Mouse (Mus musculus): Measurements from ENCODE around the gene Rufy1. TPM values are rescaled to one million over a fixed set of nuclear protein-coding genes. Genes with fewer than 3 reads are reported as not detected.

The Rufy1 gene
- polyA plus RNA-seq, 1 experiment from 2014 or later: 21.6 TPM

- WGBS: 62% methylated on average over 8 of the region's 8 CpGs
- DNase-seq (ENCODE audit: low spot score): no peak
- no peak overlapping the region for H3K27ac ChIP-seq (ENCODE audit: low read depth)
- no peak for ATAC-seq (replicated peaks; ENCODE audit: low FRiP score, low TSS enrichment, low read depth)
- no peaks in the 10 kb centered on the region for H3K4me1 ChIP-seq (replicated peaks; ENCODE audit: control insufficient read depth, insufficient read depth, low read length)
- no peak overlapping the region for H3K4me2 ChIP-seq (ENCODE audit: low read length)
- no peaks in the 10 kb centered on the region for H3K36me3 ChIP-seq (ENCODE audit: control insufficient read depth, insufficient read depth, low read length)
- no peaks in the 10 kb centered on the region for H3K9me3 ChIP-seq (ENCODE audit: control insufficient read depth, low read length)
- H3K4me3 ChIP-seq (ENCODE audit: low read depth, low read length): no peak overlapping the region
- H3K27me3 ChIP-seq (replicated peaks; ENCODE audit: control insufficient read depth, insufficient read depth, low read length): no peaks in the 10 kb centered on the region
- H3K9ac ChIP-seq (ENCODE audit: low read length): no peak overlapping the region
Measured at GRCm38 (mm10) chr11:50439857-50440256, 8.9 kb upstream of the Rufy1 start.

- Histone ChIP-seq H3K9me3 (ENCODE audit: control insufficient read depth, low read length) (no peaks in the 10 kb centered on the region), H3K27me3 (replicated peaks; ENCODE audit: control insufficient read depth, insufficient read depth, low read length) (no peaks in the 10 kb centered on the region), H3K4me1 (replicated peaks; ENCODE audit: control insufficient read depth, insufficient read depth, low read length) (peaks cover 10% of the 10 kb centered on the region; the same call in 1 of the 2 replicates), H3K36me3 (ENCODE audit: control insufficient read depth, insufficient read depth, low read length) (no peaks in the 10 kb centered on the region), H3K9ac (ENCODE audit: low read length) (no peak overlapping the region), H3K4me3 (ENCODE audit: low read depth, low read length) (no peak overlapping the region), H3K4me2 (ENCODE audit: low read length) (no peak overlapping the region), H3K27ac (ENCODE audit: low read depth) (no peak overlapping the region)
- DNase-seq (ENCODE audit: low spot score) (no peak), ATAC-seq (replicated peaks; ENCODE audit: low FRiP score, low TSS enrichment, low read depth) (no peak)
- 89% methylated on average over 5 of the region's 5 CpGs for WGBS
Measured at GRCm38 (mm10) chr11:50432896-50433295, 2.0 kb upstream of the Rufy1 start.

GRCm38 (mm10) chr11:50432069-50432440 is 1.1 kb upstream of the Rufy1 start:
- no peak for ATAC-seq (replicated peaks; ENCODE audit: low FRiP score, low TSS enrichment, low read depth)

GRCm38 (mm10) chr11:50431134-50432068 is 476 bp upstream of the Rufy1 start:
- no peaks in the 10 kb centered on the region for H3K9me3 ChIP-seq (ENCODE audit: control insufficient read depth, low read length)
- no peaks in the 10 kb centered on the region for H3K36me3 ChIP-seq (ENCODE audit: control insufficient read depth, insufficient read depth, low read length)
- peak overlapping the region; percentile 80 for H3K4me3 ChIP-seq (ENCODE audit: low read depth, low read length)
- peaks cover 10% of the 10 kb centered on the region; the same call in 1 of the 2 replicates for H3K4me1 ChIP-seq (replicated peaks; ENCODE audit: control insufficient read depth, insufficient read depth, low read length)
- ATAC-seq (replicated peaks; ENCODE audit: low FRiP score, low TSS enrichment, low read depth): peak; percentile 28; the same call in 1 of the 2 replicates
- peak; percentile 69 for DNase-seq (ENCODE audit: low spot score)
- H3K27ac ChIP-seq (ENCODE audit: low read depth): peak overlapping the region; percentile 90
- WGBS: 33% methylated on average over 32 of the region's 32 CpGs
- H3K9ac ChIP-seq (ENCODE audit: low read length): peak overlapping the region; percentile 83
- peak overlapping the region; percentile 62 for H3K4me2 ChIP-seq (ENCODE audit: low read length)
- no peaks in the 10 kb centered on the region for H3K27me3 ChIP-seq (replicated peaks; ENCODE audit: control insufficient read depth, insufficient read depth, low read length)

More at GRCm38 (mm10) chr11:50432069-50432440, 1.1 kb upstream of the Rufy1 start:
- H3K4me2 ChIP-seq (ENCODE audit: low read length): no peak overlapping the region
- no peak for DNase-seq (ENCODE audit: low spot score)
- H3K27me3 ChIP-seq (replicated peaks; ENCODE audit: control insufficient read depth, insufficient read depth, low read length): no peaks in the 10 kb centered on the region
- no peaks in the 10 kb centered on the region for H3K36me3 ChIP-seq (ENCODE audit: control insufficient read depth, insufficient read depth, low read length)
- no peak overlapping the region for H3K4me3 ChIP-seq (ENCODE audit: low read depth, low read length)
- no peak overlapping the region for H3K27ac ChIP-seq (ENCODE audit: low read depth)
- H3K9me3 ChIP-seq (ENCODE audit: control insufficient read depth, low read length): no peaks in the 10 kb centered on the region
- peaks cover 10% of the 10 kb centered on the region; the same call in 1 of the 2 replicates for H3K4me1 ChIP-seq (replicated peaks; ENCODE audit: control insufficient read depth, insufficient read depth, low read length)
- no peak overlapping the region for H3K9ac ChIP-seq (ENCODE audit: low read length)
- 88% methylated on average over 3 of the region's 3 CpGs for WGBS

GRCm38 (mm10) chr11:50426056-50426455 is 4.9 kb downstream of the Rufy1 start:
- H3K27ac ChIP-seq (ENCODE audit: low read depth): no peak overlapping the region
- ATAC-seq (replicated peaks; ENCODE audit: low FRiP score, low TSS enrichment, low read depth) (no peak), DNase-seq (ENCODE audit: low spot score) (no peak)
- 93% methylated on average over 4 of the region's 4 CpGs for WGBS
- no peak overlapping the region for H3K4me3 ChIP-seq (ENCODE audit: low read depth, low read length)
- peaks cover 6% of the 10 kb centered on the region; the same call in 1 of the 2 replicates for H3K4me1 ChIP-seq (replicated peaks; ENCODE audit: control insufficient read depth, insufficient read depth, low read length)
- no peak overlapping the region for H3K4me2 ChIP-seq (ENCODE audit: low read length)
- no peaks in the 10 kb centered on the region for H3K27me3 ChIP-seq (replicated peaks; ENCODE audit: control insufficient read depth, insufficient read depth, low read length)
- no peak overlapping the region for H3K9ac ChIP-seq (ENCODE audit: low read length)
- H3K36me3 ChIP-seq (ENCODE audit: control insufficient read depth, insufficient read depth, low read length): no peaks in the 10 kb centered on the region
- no peaks in the 10 kb centered on the region; the same call in 1 of the 2 replicates for H3K9me3 ChIP-seq (ENCODE audit: control insufficient read depth, low read length)

GRCm38 (mm10) chr11:50421934-50422780 is 8.8 kb downstream of the Rufy1 start:
- WGBS: 23% methylated on average over 22 of the region's 22 CpGs
- Histone ChIP-seq H3K27me3 (replicated peaks; ENCODE audit: control insufficient read depth, insufficient read depth, low read length) (no peaks in the 10 kb centered on the region), H3K4me3 (ENCODE audit: low read depth, low read length) (peak overlapping the region; percentile 39), H3K9me3 (ENCODE audit: control insufficient read depth, low read length) (no peaks in the 10 kb centered on the region; the same call in 1 of the 2 replicates), H3K4me1 (replicated peaks; ENCODE audit: control insufficient read depth, insufficient read depth, low read length) (no peaks in the 10 kb centered on the region), H3K27ac (ENCODE audit: low read depth) (peak overlapping the region; percentile 39; the same call in 1 of the 2 replicates), H3K4me2 (ENCODE audit: low read length) (peak overlapping the region; percentile 67), H3K9ac (ENCODE audit: low read length) (peak overlapping the region; percentile 36; the same call in 1 of the 2 replicates), H3K36me3 (ENCODE audit: control insufficient read depth, insufficient read depth, low read length) (0 out of 2 replicates have a peak, but pooled peaks cover 16% of the 10 kb centered on the region)
- ATAC-seq (replicated peaks; ENCODE audit: low FRiP score, low TSS enrichment, low read depth) (peak; percentile 96), DNase-seq (ENCODE audit: low spot score) (peak; percentile 88)

GRCm38 (mm10) chr11:50421461-50421860 is 9.5 kb downstream of the Rufy1 start:
- DNase-seq (ENCODE audit: low spot score) (no peak), ATAC-seq (replicated peaks; ENCODE audit: low FRiP score, low TSS enrichment, low read depth) (peak; percentile 45)
- Histone ChIP-seq H3K4me2 (ENCODE audit: low read length) (peak overlapping the region; percentile 67), H3K4me1 (replicated peaks; ENCODE audit: control insufficient read depth, insufficient read depth, low read length) (no peaks in the 10 kb centered on the region), H3K27me3 (replicated peaks; ENCODE audit: control insufficient read depth, insufficient read depth, low read length) (no peaks in the 10 kb centered on the region), H3K9me3 (ENCODE audit: control insufficient read depth, low read length) (no peaks in the 10 kb centered on the region; the same call in 1 of the 2 replicates), H3K4me3 (ENCODE audit: low read depth, low read length) (peak overlapping the region; percentile 39), H3K9ac (ENCODE audit: low read length) (peak overlapping the region; percentile 36; the same call in 1 of the 2 replicates), H3K27ac (ENCODE audit: low read depth) (no peak overlapping the region), H3K36me3 (ENCODE audit: control insufficient read depth, insufficient read depth, low read length) (0 out of 2 replicates have a peak, but pooled peaks cover 16% of the 10 kb centered on the region)
- 40% methylated on average over 5 of the region's 5 CpGs for WGBS

GRCm38 (mm10) chr11:50417856-50418255 is 13.1 kb downstream of the Rufy1 start:
- Histone ChIP-seq H3K9me3 (ENCODE audit: control insufficient read depth, low read length) (no peaks in the 10 kb centered on the region; the same call in 1 of the 2 replicates), H3K36me3 (ENCODE audit: control insufficient read depth, insufficient read depth, low read length) (peaks cover 32% of the 10 kb centered on the region; the same call in 1 of the 2 replicates), H3K4me1 (replicated peaks; ENCODE audit: control insufficient read depth, insufficient read depth, low read length) (no peaks in the 10 kb centered on the region), H3K9ac (ENCODE audit: low read length) (no peak overlapping the region), H3K4me2 (ENCODE audit: low read length) (no peak overlapping the region), H3K27me3 (replicated peaks; ENCODE audit: control insufficient read depth, insufficient read depth, low read length) (no peaks in the 10 kb centered on the region), H3K27ac (ENCODE audit: low read depth) (no peak overlapping the region), H3K4me3 (ENCODE audit: low read depth, low read length) (no peak overlapping the region)
- no peak for ATAC-seq (replicated peaks; ENCODE audit: low FRiP score, low TSS enrichment, low read depth)
- DNase-seq (ENCODE audit: low spot score): no peak
- 67% methylated on average over 2 of the region's 2 CpGs for WGBS
